Mouse (Mus musculus): Measurements from ENCODE around the gene Zkscan7.

Zkscan7 gene

GRCm38 (mm10) chr9:122902717-122903535 is 17.4 kb downstream of the Zkscan7 start:
- in situ Hi-C loops (cut with MboI, MseI), result no loop called here

GRCm38 (mm10) chr9:122922436-122922835 is 37.0 kb downstream of the Zkscan7 start:
- in situ Hi-C loops (cut with MboI, MseI), result no loop called here

DNA sequence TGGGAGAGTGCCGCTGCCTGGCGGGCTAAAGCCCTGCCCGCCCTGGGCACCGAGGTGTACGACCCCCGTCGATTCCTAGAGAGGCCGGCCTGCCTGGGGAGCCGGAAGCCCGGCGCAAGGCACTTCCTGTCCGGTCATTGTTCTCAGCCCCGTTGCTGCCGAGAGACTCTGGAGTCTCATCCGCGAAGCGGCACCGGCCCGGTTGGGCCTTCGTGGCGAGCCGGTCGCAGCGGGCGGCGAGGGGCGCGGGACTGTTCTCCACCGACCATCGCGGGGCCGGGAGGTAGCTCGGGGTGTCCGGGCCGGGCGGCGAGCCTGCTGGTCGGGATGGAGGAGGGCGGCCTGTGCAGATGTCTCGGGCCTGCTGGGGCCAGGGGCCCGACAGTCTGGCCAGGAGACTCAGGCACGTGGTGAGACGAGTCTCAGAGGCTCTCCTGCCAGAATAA is 37.5 kb downstream of the Zkscan7 start, which contains the start of gene Zfp105:
Zfp105 (plus strand) TSS at position 137 of the 446 bp plus-strand sequence.
- in situ Hi-C loops (cut with MboI, MseI), result no loop called here

DNA sequence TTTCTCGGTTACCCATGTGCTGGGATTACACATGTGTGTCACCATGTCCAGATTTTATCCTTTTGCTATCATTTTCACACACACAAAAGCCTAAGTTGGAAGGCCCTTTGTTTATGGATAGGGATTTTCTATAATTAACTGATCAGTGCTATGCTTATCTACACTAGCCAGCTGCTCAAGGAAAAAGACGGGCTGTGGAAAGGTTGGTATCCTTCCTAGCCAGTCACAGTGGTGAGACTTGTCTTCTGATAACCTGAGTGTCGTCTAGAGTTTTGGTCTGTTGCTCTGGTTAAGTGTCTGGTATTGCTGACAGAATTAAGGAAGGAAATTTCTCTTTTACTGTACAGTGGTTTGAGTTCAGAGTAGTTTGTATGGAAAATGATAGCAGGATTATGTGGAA is 43.4 kb downstream of the Zkscan7 start:
- in situ Hi-C loops (cut with MboI, MseI), result no loop called here

Measured in T-helper 1 cell (primary cell).